Mouse (Mus musculus): ENCODE data around the gene Tbx3.

GRCm38 (mm10) chr5:119710756-119711155, 40.3 kb downstream of the Tbx3 start:
- TF ChIP-seq CTCF (IDR thresholded peaks at IDR 0.05; ENCODE audit: low read depth) = no peak; the same call in 1 of the 2 replicates
- TF ChIP-seq EP300 (IDR thresholded peaks at IDR 0.05; ENCODE audit: low read depth) = no peak

Data from heart, postnatal 0 days (tissue).